Mouse (Mus musculus) A20 (cell line): ENCODE data around the gene Slc2a4.

Experiments used
- DNase-seq: peaks from one replicate; pipeline ENCODE4 v3.0.0-alpha.2; 2011; ENCODE audit warnings: low read depth, low spot score

Slc2a4 gene

GRCm38 (mm10) chr11:69948066-69948762, at the start of gene Slc2a4:
Gene Slc2a4 (minus strand): TSS chr11:69948188.
- peak; percentile 90 for DNase-seq

DNA sequence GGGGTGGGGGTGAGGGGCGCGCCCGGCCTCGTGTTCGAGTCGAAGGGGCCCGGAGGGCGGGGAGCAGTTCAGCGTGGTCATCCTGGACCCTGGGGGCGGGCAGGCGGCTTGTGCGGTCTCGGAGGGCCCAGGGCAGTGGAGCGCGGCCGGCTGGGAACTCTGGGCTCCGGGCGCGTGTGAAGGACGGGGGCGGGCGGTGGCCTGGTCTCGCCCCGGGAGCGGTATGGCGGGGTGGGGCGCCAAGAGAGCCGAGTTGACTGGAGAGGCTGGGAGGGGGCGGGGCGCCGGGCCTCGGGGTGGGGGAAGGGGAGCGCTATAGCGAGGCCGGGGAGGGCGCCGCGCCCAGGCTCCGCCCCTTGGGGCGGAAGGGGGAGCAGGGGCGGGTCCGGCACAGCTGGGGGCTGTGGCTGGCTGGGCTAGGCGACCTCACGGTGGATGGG, 49.1 kb upstream of the Slc2a4 start:
- peak; percentile 90 for DNase-seq

GRCm38 (mm10) chr11:69996161-69997061, 48.4 kb upstream of the Slc2a4 start:
- DNase-seq, result peak; percentile 80

GRCm38 (mm10) chr11:69995391-69995960, 47.5 kb upstream of the Slc2a4 start, which contains the start of gene Phf23:
Gene Phf23 (plus strand): TSS chr11:69995777.
- DNase-seq, result peak; percentile 99

GRCm38 (mm10) chr11:69994401-69995090, 46.6 kb upstream of the Slc2a4 start:
- DNase-seq, result peak; percentile 71

DNA sequence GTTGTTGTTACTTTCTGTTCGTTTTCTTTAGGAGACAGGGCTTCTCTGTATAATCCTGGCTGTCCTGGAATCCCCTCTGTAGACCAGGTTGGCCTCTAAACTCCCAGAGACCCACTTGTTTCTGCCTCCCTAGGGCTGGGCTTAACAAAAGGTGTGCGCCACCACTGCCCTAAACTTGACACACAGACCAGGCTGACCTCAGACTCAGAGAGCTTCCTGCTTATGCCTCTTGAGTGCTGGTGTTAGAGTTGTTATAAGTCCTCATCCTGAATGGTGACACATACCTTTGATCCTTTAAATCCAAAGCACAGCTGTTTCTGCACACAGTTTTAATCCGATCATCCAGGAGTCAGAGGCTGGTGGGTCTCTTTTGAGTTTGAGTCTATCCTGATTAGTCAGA, 44.9 kb upstream of the Slc2a4 start:
- no peak for DNase-seq

DNA sequence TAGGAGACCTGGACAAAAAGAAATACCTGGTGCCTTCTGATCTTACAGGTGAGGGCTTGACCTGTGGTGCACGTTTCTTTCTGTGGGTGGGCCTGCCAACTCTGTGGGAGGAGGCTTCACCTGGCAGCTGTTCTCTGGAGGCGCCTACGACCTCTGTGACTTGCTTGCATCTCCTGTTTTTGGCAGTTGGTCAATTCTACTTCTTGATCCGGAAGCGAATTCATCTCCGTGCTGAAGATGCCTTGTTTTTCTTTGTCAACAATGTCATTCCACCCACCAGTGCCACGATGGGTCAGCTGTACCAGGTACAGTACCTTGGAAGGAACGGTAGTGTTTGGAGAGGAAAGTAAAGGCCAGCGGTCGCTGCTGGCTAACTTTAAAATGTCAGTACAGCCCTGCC, 44.4 kb upstream of the Slc2a4 start:
- no peak for DNase-seq

- no peak for DNase-seq
Measured at GRCm38 (mm10) chr11:69991711-69992110, 43.7 kb upstream of the Slc2a4 start.

GRCm38 (mm10) chr11:69990850-69991691, 43.1 kb upstream of the Slc2a4 start, which contains the start of gene Gabarap:
Gene Gabarap (plus strand): TSS chr11:69991143.
- peak; percentile 99 for DNase-seq

- DNase-seq, result no peak
Measured at GRCm38 (mm10) chr11:69989949-69990348, 42.0 kb upstream of the Slc2a4 start.

GRCm38 (mm10) chr11:69984431-69984830, 36.4 kb upstream of the Slc2a4 start:
- DNase-seq, result no peak

DNA sequence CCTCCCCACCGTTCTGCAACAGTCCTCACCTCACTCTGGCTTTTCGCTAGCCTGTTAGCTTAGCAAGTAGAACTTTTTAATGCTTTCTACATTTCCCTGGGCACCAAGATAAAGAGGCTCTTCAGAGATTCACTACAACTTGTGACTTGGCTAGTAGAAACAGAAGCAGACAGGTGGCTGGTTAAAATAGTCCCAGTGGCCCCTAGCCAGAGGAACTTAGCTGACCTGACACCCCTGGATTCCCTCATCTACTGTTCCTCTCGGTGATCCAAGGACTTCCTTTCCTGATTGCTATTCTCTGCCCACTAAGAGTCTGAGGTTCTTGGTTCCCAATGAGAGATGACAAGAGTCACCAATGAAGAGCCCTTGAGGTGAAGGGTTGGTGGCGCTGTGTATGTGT, 35.4 kb upstream of the Slc2a4 start:
- no peak for DNase-seq

- no peak for DNase-seq
Measured at GRCm38 (mm10) chr11:69982877-69983276, 34.9 kb upstream of the Slc2a4 start.

DNA sequence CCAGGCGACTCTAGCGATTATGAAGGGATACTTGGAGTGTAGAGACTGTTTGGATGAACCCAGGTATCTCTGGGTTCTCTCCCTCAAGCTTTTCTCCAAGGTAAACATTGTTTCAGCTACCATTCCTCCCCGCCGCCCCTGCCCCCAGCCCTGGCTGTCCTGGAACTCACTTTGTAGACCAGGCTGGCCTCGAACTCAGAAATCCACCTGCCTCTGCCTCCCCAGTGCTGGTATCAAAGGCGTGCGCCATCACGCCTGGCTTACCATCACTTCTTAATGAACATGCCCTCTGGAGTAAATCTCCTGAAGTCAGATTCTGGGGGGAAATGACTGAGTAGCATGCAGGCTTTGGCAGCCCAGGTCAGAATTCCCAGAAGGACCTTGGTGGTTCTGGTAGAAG, 34.2 kb upstream of the Slc2a4 start, which contains the start of gene Elp5:
Gene Elp5, minus strand, starts transcription at position 293 of the 400 bp plus-strand sequence.
- DNase-seq, result no peak

DNA sequence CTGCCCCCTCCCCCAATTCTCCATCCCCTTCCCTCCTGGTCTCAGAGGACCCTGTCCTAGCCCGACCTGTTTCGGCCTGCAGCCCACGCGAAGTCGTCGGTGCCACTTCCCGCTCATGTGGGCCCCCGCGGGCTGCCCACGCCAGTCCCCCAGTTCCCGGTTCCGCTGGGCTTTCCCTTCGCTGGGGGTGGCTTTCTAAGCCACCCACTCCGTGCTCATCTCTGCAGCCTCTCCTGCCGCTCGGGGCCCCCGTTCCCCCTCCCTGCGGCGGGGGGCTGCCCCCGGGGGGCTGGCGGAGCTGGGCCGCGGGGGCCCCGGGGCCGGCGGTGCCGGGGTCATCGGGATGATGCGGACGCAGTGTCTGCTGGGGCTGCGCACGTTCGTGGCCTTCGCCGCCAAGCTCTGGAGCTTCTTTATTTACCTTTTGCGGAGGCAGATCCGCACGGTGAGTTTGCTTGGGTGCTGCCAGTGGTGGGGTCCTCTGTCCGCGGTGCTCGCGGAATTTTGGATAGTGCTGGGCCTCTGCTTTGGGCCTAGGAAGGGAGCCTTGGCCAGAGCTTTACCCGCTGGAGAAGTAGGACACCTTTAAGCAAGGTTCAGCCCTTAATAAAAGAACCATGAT, 33.3 kb upstream of the Slc2a4 start, which contains the start of gene Ctdnep1:
Gene Ctdnep1, plus strand, starts transcription at position 16 of the 622 bp plus-strand sequence.
- DNase-seq, result peak; percentile 59

- DNase-seq, result peak; percentile 96
Measured at GRCm38 (mm10) chr11:69980196-69981140, 32.5 kb upstream of the Slc2a4 start.

DNA sequence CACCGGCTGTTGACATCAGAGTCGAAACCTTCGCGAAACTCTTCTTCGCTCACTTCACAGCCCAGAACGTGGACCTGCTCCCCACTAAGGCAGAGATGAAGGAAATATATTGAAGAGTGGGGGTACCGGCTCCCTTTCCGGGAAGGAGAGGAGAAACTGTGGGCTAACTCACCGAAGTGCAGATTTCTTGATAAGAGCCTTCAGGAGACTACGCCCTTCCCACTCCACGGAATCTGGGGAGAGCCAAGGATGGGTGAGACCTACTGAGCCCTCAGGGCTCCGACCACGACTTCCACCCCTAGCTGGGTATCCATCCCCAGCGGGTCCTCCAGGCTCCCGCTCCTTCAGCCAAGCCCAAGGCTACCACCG, 31.8 kb upstream of the Slc2a4 start:
- no peak for DNase-seq

DNA sequence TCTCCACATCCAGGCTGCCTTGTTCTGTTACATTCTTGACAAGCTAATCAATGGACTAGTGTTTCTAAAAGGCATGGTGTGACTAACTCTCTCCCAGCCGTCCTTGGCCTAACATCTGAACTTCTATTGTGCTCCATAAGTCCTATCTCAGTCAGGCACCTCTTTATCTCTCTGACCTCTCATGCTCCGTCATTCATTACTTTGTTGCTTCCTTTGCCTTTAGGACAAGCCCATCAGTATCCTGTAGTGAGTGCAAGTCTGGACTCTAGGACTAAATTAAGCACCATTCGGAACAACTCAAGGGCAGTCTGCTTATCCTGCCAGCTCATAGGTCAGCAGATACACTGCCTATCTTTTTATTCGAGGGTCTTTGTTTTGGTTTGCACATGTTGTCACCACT, 28.3 kb upstream of the Slc2a4 start:
- DNase-seq, result no peak

- no peak for DNase-seq
Measured at GRCm38 (mm10) chr11:69974907-69975306, 26.9 kb upstream of the Slc2a4 start.
